Mouse (Mus musculus) liver, postnatal 0 days (tissue): Measurements from ENCODE around the gene Rufy1. TPM values are rescaled to one million over a fixed set of nuclear protein-coding genes. Genes with fewer than 3 reads are reported as not detected.

Experiments used
- ATAC-seq: fragments of 200-750 bp; cut with Nextera tagmentation; 2 replicates; pipeline ENCODE4 v1.8.0; 2017; ENCODE audit warnings: mild to moderate bottlenecking, moderate library complexity
- DNase-seq: peaks from one replicate; pipeline ENCODE4 v3.0.0-alpha.2; 2016
- H3K27ac ChIP-seq: fragments of 300-500 bp; sonication (generic); 2 replicates; pipeline ENCODE4 v1.5.1; 2014; ENCODE audit warnings: antibody characterized with exemption, moderate library complexity, mild to moderate bottlenecking, low read depth
- H3K27me3 ChIP-seq: fragments of 300-500 bp; sonication (generic); 2 replicates; pipeline ENCODE4 v1.6.1; 2014; ENCODE audit warnings: low read length, control low read depth, mixed read lengths; ENCODE audit not compliant: insufficient read depth
- H3K36me3 ChIP-seq: fragments of 300-500 bp; sonication (generic); replicated peaks from 2 replicates; pipeline ENCODE4 v1.6.1; 2014; ENCODE audit warnings: mild to moderate bottlenecking, control low read depth, low read length, moderate library complexity, mixed read lengths; ENCODE audit not compliant: insufficient read depth
- H3K4me1 ChIP-seq: fragments of 300-500 bp; sonication (generic); 2 replicates; pipeline ENCODE4 v1.6.1; 2014; ENCODE audit warnings: antibody characterized with exemption, mild to moderate bottlenecking, control low read depth; ENCODE audit not compliant: insufficient read depth
- H3K4me2 ChIP-seq: fragments of 300-500 bp; sonication (generic); 2 replicates; pipeline ENCODE4 v1.6.1; 2014; ENCODE audit warnings: low read depth, mild to moderate bottlenecking, low read length, moderate library complexity, mixed read lengths
- H3K4me3 ChIP-seq: fragments of 300-500 bp; sonication (generic); 2 replicates; pipeline ENCODE4 v1.5.1; 2014; ENCODE audit warnings: low read depth, low read length
- H3K9ac ChIP-seq: fragments of 300-500 bp; sonication (generic); replicated peaks from 2 replicates; pipeline ENCODE4 v1.6.1; 2014; ENCODE audit warnings: mild to moderate bottlenecking, moderate library complexity
- H3K9me3 ChIP-seq: fragments of 300-500 bp; sonication (generic); 2 replicates; pipeline ENCODE4 v1.6.1; 2016; ENCODE audit warnings: mild to moderate bottlenecking, control low read depth, low read length, mixed read lengths
- CTCF ChIP-seq: sonication (generic); IDR thresholded peaks from 2 replicates; pipeline ENCODE4 v1.5.1; 2016; ENCODE audit warnings: antibody characterized with exemption, low read depth
- EP300 ChIP-seq: IDR thresholded peaks from 2 replicates; pipeline ENCODE4 v1.6.1; 2016; ENCODE audit warnings: antibody characterized with exemption, low read depth, mild to moderate bottlenecking
- WGBS: fragments of 180-500 bp; shearing (Covaris S2); extraction: QIAGEN DNeasy Blood & Tissue Kit; methylation state at CpG from one replicate; pipeline ENCODE4 v1.1.7; 2014; ENCODE audit not compliant: insufficient replicate concordance; 5-methylcytosine and 5-hydroxymethylcytosine counted together
- polyA plus RNA-seq: library from polyadenylated mRNA; unstranded; fragments of >200 nt; fragmentation: Nextera tagmentation; extraction: Ambion mirVana; gene quantifications from 2 replicates; pipeline ENCODE4 v1.2.1, GENCODE M21; 2015

Gene Rufy1
- polyA plus RNA-seq, 1 experiment from 2014 or later: 7.9 TPM

DNA sequence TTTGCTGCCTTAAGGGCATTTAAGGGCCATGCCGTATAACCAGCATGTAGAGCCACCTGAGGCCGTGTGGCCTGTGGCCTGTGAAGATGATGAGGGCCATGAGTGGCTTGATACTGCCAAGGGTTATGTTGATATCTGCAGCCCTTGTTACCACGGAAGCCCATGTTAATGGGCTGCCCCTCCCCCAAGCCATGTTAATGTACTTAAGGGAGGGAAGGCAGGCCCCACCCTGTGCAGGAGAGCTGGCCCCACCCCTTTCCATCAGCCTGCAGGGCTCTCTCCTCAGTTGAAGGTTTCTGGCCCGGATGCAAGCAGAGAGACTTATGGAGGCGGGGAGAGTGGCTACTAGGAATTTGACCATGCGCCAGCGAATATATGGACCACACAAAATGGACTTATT, 30.6 kb upstream of the Rufy1 start:
- H3K4me3 ChIP-seq: no peak overlapping the region
- TF ChIP-seq CTCF (no peak), EP300 (no peak)
- no peak overlapping the region for H3K9ac ChIP-seq
- H3K36me3 ChIP-seq: no peaks in the 10 kb centered on the region
- DNase-seq (no peak), ATAC-seq (no peak)
- H3K4me2 ChIP-seq: no peak overlapping the region
- no peak overlapping the region for H3K27ac ChIP-seq
- no peaks in the 10 kb centered on the region for H3K9me3 ChIP-seq
- WGBS: 75% methylated on average over 7 of the region's 7 CpGs
- 0 out of 2 replicates have a peak, but pooled peaks cover 7% of the 10 kb centered on the region for H3K27me3 ChIP-seq
- H3K4me1 ChIP-seq: no peaks in the 10 kb centered on the region; the same call in 1 of the 2 replicates

DNA sequence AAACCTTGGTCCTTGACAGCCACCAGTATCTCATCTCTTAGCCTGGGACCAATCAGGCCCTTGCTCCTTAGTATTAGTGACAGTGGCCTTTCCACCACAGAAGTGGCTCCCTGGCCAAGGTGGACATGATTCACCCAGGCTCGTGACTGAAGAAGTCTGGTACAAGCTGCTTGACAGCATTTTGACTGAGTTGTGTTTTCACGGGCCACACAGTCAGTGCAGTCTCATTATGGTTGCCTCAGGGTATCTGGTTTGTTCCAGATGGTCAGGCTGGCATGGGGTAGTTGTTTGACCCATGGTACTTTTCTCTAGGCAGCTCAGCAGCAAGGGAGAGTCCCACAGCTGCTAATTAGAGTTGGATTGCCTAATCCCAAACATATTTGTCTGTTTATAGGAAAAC, 28.3 kb upstream of the Rufy1 start:
- ATAC-seq (no peak), DNase-seq (no peak)

DNA sequence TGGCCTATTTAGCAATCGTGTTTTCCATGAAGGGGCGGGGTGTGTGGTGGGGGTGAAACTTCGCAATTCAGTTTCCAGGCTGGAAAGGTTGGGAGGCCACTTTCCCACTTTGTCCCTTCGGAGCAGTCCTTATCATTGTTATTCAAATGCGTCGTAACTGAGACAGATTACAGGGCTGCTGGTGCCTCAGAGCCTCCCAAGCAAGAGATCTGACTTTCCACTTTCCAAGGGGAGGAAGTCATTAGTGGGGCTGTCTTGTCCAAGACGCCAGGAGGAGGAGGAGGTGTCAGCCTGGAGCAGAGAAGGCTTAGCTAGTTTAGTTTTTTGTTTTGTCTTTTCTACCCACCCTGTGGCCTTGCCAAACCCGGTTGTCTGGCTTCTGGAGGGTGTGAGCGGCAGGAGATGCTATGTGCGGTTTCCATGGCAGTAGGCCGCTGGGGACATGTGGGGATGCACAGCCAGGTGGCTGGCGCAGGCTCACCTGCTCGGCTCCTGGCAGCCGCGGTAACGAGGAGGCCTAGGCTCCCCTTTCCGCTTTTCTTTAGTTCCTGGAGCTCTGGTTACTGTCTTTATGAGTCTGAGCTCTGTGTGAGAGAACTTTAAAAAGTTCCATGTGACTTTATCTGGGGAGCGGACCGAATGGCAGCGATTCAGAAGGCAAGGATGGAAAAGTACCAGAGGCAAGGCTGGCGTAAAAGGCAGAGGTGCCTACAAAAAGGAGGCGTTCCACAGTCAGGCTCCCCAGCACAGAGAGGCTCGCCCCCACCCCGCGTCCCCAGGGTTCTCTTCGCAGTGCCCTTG, 26.4 kb upstream of the Rufy1 start:
- ATAC-seq (no peak), DNase-seq (no peak)
- no peaks in the 10 kb centered on the region for H3K36me3 ChIP-seq
- H3K4me1 ChIP-seq: no peaks in the 10 kb centered on the region; the same call in 1 of the 2 replicates
- H3K4me3 ChIP-seq: no peak overlapping the region
- H3K9me3 ChIP-seq: no peaks in the 10 kb centered on the region
- 15% methylated on average over 26 of the region's 26 CpGs for WGBS
- H3K9ac ChIP-seq: no peak overlapping the region
- no peak overlapping the region for H3K27ac ChIP-seq
- H3K27me3 ChIP-seq: 0 out of 2 replicates have a peak, but pooled peaks cover 7% of the 10 kb centered on the region
- H3K4me2 ChIP-seq: 0 out of 2 replicates have a peak overlapping the region, but pooled peaks have one; percentile 4
- no peak for TF ChIP-seq CTCF
- no peak for TF ChIP-seq EP300

More for the DNA sequence above, 28.3 kb upstream of the Rufy1 start:
- Histone ChIP-seq H3K4me2 (no peak overlapping the region), H3K4me3 (no peak overlapping the region), H3K9me3 (no peaks in the 10 kb centered on the region), H3K4me1 (no peaks in the 10 kb centered on the region; the same call in 1 of the 2 replicates), H3K27ac (no peak overlapping the region), H3K36me3 (no peaks in the 10 kb centered on the region), H3K27me3 (0 out of 2 replicates have a peak, but pooled peaks cover 7% of the 10 kb centered on the region), H3K9ac (no peak overlapping the region)
- 58% methylated on average over 2 of the region's 2 CpGs for WGBS
- TF ChIP-seq CTCF (no peak), EP300 (no peak)

DNA sequence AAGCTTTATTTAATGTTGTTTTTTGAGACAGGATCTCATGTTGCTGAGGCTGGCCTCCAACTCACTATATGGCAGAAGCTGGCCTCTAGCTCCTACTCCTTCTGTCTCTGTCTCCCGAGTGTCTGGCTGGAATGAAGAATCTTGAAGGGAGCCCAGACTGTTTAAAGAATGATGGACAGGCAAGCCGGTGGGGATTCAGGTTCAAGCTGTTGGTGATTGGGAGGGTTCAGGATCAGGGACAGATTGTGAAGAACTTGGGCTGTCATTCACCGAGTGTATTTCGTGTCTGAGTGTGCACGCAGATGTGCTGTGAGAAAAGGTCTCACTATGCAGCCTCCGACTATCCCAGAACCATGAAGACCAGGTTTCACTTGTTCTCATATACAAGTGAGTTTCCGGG, 25.5 kb upstream of the Rufy1 start:
- TF ChIP-seq EP300 (no peak), CTCF (no peak)
- DNase-seq: no peak

DNA sequence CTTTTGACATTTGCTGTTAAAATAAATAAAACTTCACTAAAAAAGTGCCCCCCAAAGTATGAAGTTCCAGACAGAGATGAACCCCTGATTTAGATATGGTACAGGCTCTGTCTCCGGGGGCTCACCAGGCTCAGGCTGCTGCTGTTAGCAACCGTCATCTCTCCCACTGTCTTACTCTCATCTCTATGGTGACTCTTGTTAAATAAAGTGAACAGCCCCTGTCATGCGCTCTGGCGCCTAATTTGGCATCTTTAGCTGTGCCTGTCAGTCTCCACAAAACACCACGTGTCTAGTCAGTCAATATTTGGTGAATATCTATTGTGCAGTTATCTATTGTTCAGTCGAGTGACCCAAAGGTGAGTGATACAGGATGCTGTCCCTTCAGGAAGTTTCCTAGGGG, 24.0 kb upstream of the Rufy1 start:
- no peak for TF ChIP-seq CTCF
- TF ChIP-seq EP300: no peak
- 62% methylated on average over 6 of the region's 6 CpGs for WGBS
- Histone ChIP-seq H3K27me3 (0 out of 2 replicates have a peak, but pooled peaks cover 7% of the 10 kb centered on the region), H3K27ac (no peak overlapping the region), H3K9ac (no peak overlapping the region), H3K4me2 (no peak overlapping the region), H3K36me3 (no peaks in the 10 kb centered on the region), H3K9me3 (no peaks in the 10 kb centered on the region), H3K4me1 (no peaks in the 10 kb centered on the region; the same call in 1 of the 2 replicates), H3K4me3 (no peak overlapping the region)
- ATAC-seq: no peak
- DNase-seq: no peak

More for the DNA sequence above, 25.5 kb upstream of the Rufy1 start:
- Histone ChIP-seq H3K4me3 (no peak overlapping the region), H3K4me1 (no peaks in the 10 kb centered on the region; the same call in 1 of the 2 replicates), H3K4me2 (no peak overlapping the region), H3K9ac (no peak overlapping the region), H3K36me3 (no peaks in the 10 kb centered on the region), H3K27me3 (0 out of 2 replicates have a peak, but pooled peaks cover 7% of the 10 kb centered on the region), H3K27ac (no peak overlapping the region), H3K9me3 (no peaks in the 10 kb centered on the region)
- no peak for ATAC-seq
- WGBS: 65% methylated on average over 7 of the region's 7 CpGs

DNA sequence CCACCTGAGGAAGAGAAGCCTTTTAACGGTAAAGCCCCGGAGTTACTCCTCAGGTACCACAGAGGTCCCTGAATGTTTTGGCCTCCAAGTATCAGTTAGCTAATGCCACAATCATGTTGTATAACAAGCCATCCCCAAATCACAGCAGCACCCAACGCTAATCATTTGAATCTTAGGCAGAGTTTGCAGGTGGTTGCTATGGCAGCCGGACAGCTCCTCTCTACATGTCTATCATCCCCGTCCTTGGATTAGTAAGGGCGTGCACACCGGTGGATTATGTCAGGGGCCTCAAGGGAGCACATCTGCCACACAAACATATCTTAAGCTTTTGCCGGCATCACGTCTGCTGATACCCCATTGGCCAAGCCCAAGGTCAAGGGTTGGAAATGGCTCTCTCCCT, 19.3 kb upstream of the Rufy1 start:
- Histone ChIP-seq H3K4me2 (no peak overlapping the region), H3K27ac (no peak overlapping the region), H3K36me3 (no peaks in the 10 kb centered on the region), H3K9me3 (no peaks in the 10 kb centered on the region), H3K9ac (no peak overlapping the region), H3K27me3 (no peaks in the 10 kb centered on the region), H3K4me1 (no peaks in the 10 kb centered on the region), H3K4me3 (no peak overlapping the region)
- TF ChIP-seq EP300 (no peak), CTCF (no peak)
- no peak for DNase-seq
- WGBS: 71% methylated on average over 9 of the region's 9 CpGs
- no peak for ATAC-seq
